Mouse (Mus musculus): Measurements from ENCODE around the gene Selenon.

The Selenon gene

GRCm38 (mm10) chr4:134583513-134583912 lies 31.5 kb upstream of the Selenon start:
- ChIA-PET CTCF (interaction anchor here in 3 of 4 experiments (0.5 to 3.3 kb wide), 15 partner anchors 8 to 153 kb away, joined by 3 to 11 read pairs (median 4); no protein-coding TSS in a partner anchor), POLR2A (interaction anchor here in 1 of 4 experiments (1.1 to 1.4 kb wide), 2 partner anchors 40 to 43 kb away, joined by 3 read pairs; no protein-coding TSS in a partner anchor)

- POLR2A ChIA-PET, result no interaction called here
- CTCF ChIA-PET, result interaction anchor here in 3 of 4 experiments (0.6 to 3.3 kb wide), 3 partner anchors 12 to 38 kb away, joined by 3 to 11 read pairs (median 6); no protein-coding TSS in a partner anchor
Observed at GRCm38 (mm10) chr4:134581365-134581764, 29.4 kb upstream of the Selenon start.

- ChIA-PET CTCF (interaction anchor here in 3 of 4 experiments (0.6 to 3.3 kb wide), 9 partner anchors 10 to 133 kb away, joined by 3 to 19 read pairs (median 7); no protein-coding TSS in a partner anchor), POLR2A (interaction anchor here in 2 of 4 experiments (0.6 to 2.0 kb wide), 4 partner anchors 9 to 24 kb away, joined by 3 to 7 read pairs (median 4); no protein-coding TSS in a partner anchor)
Observed at GRCm38 (mm10) chr4:134580351-134581148, 28.6 kb upstream of the Selenon start.

GRCm38 (mm10) chr4:134579620-134580019 lies 27.7 kb upstream of the Selenon start:
- ChIA-PET POLR2A (interaction anchor here in 3 of 4 experiments (0.5 to 2.0 kb wide), 10 partner anchors 8 to 420 kb away, joined by 3 to 7 read pairs (median 4); no protein-coding TSS in a partner anchor), CTCF (interaction anchor here in 3 of 4 experiments (0.5 to 3.2 kb wide), 16 partner anchors 9 to 816 kb away, joined by 3 to 19 read pairs (median 4); no protein-coding TSS in a partner anchor)

GRCm38 (mm10) chr4:134579212-134579611 lies 27.2 kb upstream of the Selenon start:
- POLR2A ChIA-PET, result interaction anchor here in 3 of 4 experiments (0.6 to 2.0 kb wide), 8 partner anchors 8 to 199 kb away, joined by 3 to 7 read pairs (median 5); no protein-coding TSS in a partner anchor
- CTCF ChIA-PET, result interaction anchor here (0.5 to 3.2 kb wide), 17 partner anchors 9 to 815 kb away, joined by 3 to 19 read pairs (median 4); no protein-coding TSS in a partner anchor

GRCm38 (mm10) chr4:134578407-134578806 lies 26.4 kb upstream of the Selenon start:
- POLR2A ChIA-PET, result interaction anchor here in 2 of 4 experiments (0.7 to 2.0 kb wide), 6 partner anchors 9 to 96 kb away, joined by 3 to 7 read pairs (median 3); no protein-coding TSS in a partner anchor
- CTCF ChIA-PET, result interaction anchor here in 3 of 4 experiments (0.6 to 3.2 kb wide), 9 partner anchors 9 to 100 kb away, joined by 3 to 19 read pairs (median 3); no protein-coding TSS in a partner anchor

GRCm38 (mm10) chr4:134577281-134577680 lies 25.3 kb upstream of the Selenon start:
- CTCF ChIA-PET, result interaction anchor here in 2 of 4 experiments (0.7 to 1.4 kb wide), 2 partner anchors 99 kb away, joined by 3 read pairs; no protein-coding TSS in a partner anchor
- POLR2A ChIA-PET, result interaction anchor here in 2 of 4 experiments (0.6 to 1.6 kb wide), 3 partner anchors 8 to 22 kb away, joined by 3 to 4 read pairs (median 3); no protein-coding TSS in a partner anchor

- ChIA-PET POLR2A (no interaction called here), CTCF (interaction anchor here in 2 of 4 experiments (0.8 to 1.5 kb wide), 2 partner anchors 18 to 84 kb away, joined by 3 to 4 read pairs; no protein-coding TSS in a partner anchor)
Observed at GRCm38 (mm10) chr4:134575486-134575885, 23.5 kb upstream of the Selenon start.

GRCm38 (mm10) chr4:134572449-134573300 lies 20.7 kb upstream of the Selenon start:
- ChIA-PET POLR2A (no interaction called here), CTCF (interaction anchor here in 3 of 4 experiments (0.6 to 1.6 kb wide), 4 partner anchors 11 to 30 kb away, joined by 3 to 5 read pairs (median 4); no protein-coding TSS in a partner anchor)

- POLR2A ChIA-PET, result interaction anchor here in 2 of 4 experiments (0.9 to 1.0 kb wide), 2 partner anchors 8 to 9 kb away, joined by 3 read pairs; no protein-coding TSS in a partner anchor
- CTCF ChIA-PET, result interaction anchor here (0.6 to 2.7 kb wide), 9 partner anchors 9 to 159 kb away, joined by 3 to 19 read pairs (median 4); no protein-coding TSS in a partner anchor
Observed at GRCm38 (mm10) chr4:134570704-134571451, 18.9 kb upstream of the Selenon start.

- ChIA-PET CTCF (interaction anchor here (0.5 to 5.2 kb wide), 48 partner anchors 8 to 350 kb away, joined by 3 to 41 read pairs (median 4); partner anchors contain the start of genes Mtfr1l (in 1 of the 4) and Selenon (in 1 of the 4)), POLR2A (interaction anchor here in 1 of 4 experiments (0.6 to 2.1 kb wide), 3 partner anchors 10 to 1593 kb away, joined by 3 to 10 read pairs (median 4); no protein-coding TSS in a partner anchor)
Observed at GRCm38 (mm10) chr4:134569831-134570230, 17.9 kb upstream of the Selenon start.

GRCm38 (mm10) chr4:134569205-134569604 lies 17.2 kb upstream of the Selenon start:
- POLR2A ChIA-PET, result interaction anchor here in 2 of 4 experiments (0.6 to 2.1 kb wide), 4 partner anchors 8 to 1383 kb away, joined by 3 to 10 read pairs (median 4); no protein-coding TSS in a partner anchor
- CTCF ChIA-PET, result interaction anchor here (0.5 to 5.2 kb wide), 49 partner anchors 9 to 350 kb away, joined by 3 to 41 read pairs (median 4); partner anchors contain the start of genes Mtfr1l (in 1 of the 4) and Selenon (in 1 of the 4)

- POLR2A ChIA-PET, result interaction anchor here in 2 of 4 experiments (0.6 to 1.7 kb wide), 9 partner anchors 10 to 147 kb away, joined by 3 to 7 read pairs (median 3); no protein-coding TSS in a partner anchor
- CTCF ChIA-PET, result interaction anchor here (0.5 to 5.2 kb wide), 16 partner anchors 10 to 1098 kb away, joined by 3 to 41 read pairs (median 4); partner anchors contain the start of gene Pafah2 (in 1 of the 4)
Observed at GRCm38 (mm10) chr4:134567377-134568226, 15.6 kb upstream of the Selenon start.

- ChIA-PET CTCF (interaction anchor here (0.5 to 1.3 kb wide), 11 partner anchors 8 to 435 kb away, joined by 3 to 8 read pairs (median 4); no protein-coding TSS in a partner anchor), POLR2A (interaction anchor here in 3 of 4 experiments (0.6 to 1.7 kb wide), 4 partner anchors 13 to 140 kb away, joined by 3 to 4 read pairs (median 3); partner anchors contain the start of gene Man1c1 (in 1 of the 3))
Observed at GRCm38 (mm10) chr4:134564093-134564492, 12.1 kb upstream of the Selenon start.

GRCm38 (mm10) chr4:134563624-134564023 lies 11.7 kb upstream of the Selenon start:
- POLR2A ChIA-PET, result interaction anchor here in 2 of 4 experiments (0.6 to 1.7 kb wide), 3 partner anchors 23 to 141 kb away, joined by 3 to 4 read pairs (median 3); partner anchors contain the start of gene Man1c1 (in 1 of the 2)
- CTCF ChIA-PET, result interaction anchor here in 3 of 4 experiments (0.6 to 1.3 kb wide), 4 partner anchors 8 to 143 kb away, joined by 3 to 8 read pairs (median 4); no protein-coding TSS in a partner anchor
